Mouse (Mus musculus): Measurements from ENCODE around the gene Rab24. TPM values are rescaled to one million over a fixed set of nuclear protein-coding genes. Genes with fewer than 3 reads are reported as not detected.

The Rab24 gene
- polyA plus RNA-seq, 1 experiment from 2014 or later: 86.0 TPM

DNA sequence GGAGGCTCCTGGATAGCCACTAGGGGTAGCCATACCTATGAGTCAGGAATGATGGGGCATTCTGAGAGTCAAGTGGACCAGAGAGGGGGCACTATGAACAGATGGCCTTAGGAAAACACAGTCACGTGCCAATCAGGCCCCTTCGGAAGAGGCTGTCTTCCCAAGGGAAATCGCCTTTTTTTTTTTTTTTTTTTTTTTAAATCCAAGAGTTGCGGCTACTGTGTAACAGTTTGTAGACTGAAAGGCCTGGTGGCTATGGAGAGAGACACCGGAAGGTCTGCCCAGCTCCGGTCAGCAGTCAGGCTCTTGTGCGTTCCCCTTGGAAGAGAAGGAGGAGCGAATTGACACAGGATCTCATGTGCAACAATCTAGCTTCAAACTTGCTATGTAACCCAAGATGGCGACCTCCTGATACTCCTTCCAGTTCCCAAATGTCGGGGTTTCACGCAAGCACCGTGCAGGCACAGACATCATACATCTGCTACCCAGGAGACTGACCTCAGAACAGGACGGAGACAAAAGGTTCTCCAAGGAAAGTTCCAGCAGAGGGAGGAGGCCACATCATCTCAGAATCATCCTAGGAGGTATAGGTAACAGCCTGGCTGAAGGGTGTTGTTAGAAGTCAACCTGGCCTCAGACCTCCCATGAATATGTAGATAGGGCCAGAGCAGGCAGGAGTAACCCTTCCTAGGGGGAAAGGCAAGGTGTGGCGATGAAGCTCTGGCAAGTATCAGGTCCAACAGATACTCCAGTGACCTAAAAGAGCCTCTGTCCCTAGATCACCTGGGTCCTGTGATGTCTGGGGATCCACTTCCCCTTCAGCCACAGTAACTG lies 9.0 kb upstream of the Rab24 start:
- Histone ChIP-seq H3K4me1 (replicated peaks; ENCODE audit: control insufficient read depth, insufficient read depth, low read length) (peaks cover 24% of the 10 kb centered on the region), H3K9me3 (ENCODE audit: control insufficient read depth, low read length) (no peaks in the 10 kb centered on the region), H3K27ac (ENCODE audit: low read depth) (peak overlapping the region; percentile 90), H3K36me3 (ENCODE audit: control insufficient read depth, insufficient read depth, low read length) (peaks cover 6% of the 10 kb centered on the region), H3K27me3 (replicated peaks; ENCODE audit: control insufficient read depth, insufficient read depth, low read length) (no peaks in the 10 kb centered on the region), H3K4me3 (ENCODE audit: low read depth, low read length) (peak overlapping the region; percentile 69), H3K4me2 (ENCODE audit: low read length) (peak overlapping the region; percentile 63), H3K9ac (ENCODE audit: low read length) (peak overlapping the region; percentile 64)
- ATAC-seq (replicated peaks; ENCODE audit: low FRiP score, low TSS enrichment, low read depth): no peak; the same call in 1 of the 2 replicates
- 46% methylated on average over 14 of the region's 14 CpGs for WGBS
- no peak for DNase-seq (ENCODE audit: low spot score)

DNA sequence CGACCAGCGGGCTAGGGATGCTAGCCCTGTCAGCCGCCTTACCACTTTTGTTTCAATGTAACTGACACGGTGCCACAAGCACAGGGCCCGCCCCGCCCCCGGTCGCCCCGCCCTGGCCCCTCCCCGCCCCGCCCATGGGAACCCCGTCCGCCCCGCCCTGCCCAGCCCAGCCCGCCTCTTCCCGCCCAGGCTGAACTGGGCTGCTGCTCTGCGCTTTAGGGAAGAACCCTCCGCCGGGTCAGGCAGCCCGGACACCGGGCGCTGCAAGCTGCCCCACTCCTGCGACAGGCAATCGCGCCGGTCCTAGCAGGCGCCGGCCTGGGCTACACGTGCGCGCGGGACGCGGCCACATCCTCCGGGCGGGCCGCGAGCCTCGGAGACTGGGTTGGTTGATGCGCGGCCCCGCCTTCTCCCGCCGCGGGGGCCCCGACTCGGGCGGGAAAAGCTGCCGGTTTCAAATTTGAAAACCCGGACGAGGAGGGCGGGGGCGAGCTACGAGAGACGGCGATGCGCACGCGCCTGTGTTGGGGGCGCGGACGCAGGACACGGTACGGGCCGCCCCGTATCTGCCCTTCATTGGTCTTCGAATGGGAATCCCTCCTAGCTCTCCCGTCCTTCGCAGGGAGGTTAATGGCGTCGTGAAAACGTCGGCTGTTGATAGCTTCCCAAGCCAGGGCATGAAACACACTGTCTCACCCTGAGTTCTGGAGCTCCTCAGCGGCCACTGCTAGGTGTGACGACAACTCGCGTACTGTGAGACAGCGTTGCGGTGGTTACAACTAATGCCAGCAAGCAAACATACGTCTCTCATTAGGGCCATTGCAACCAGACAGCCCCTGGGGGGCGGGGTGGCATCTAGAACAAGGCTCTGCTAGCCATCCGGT lies 8.2 kb upstream of the Rab24 start, which contains the start of gene Mxd3:
Mxd3 (minus strand) TSS at position 141 of the 884 bp plus-strand sequence.
- Histone ChIP-seq H3K4me2 (ENCODE audit: low read length) (peak within 1 kb of the TSS; percentile 63), H3K36me3 (ENCODE audit: control insufficient read depth, insufficient read depth, low read length) (peaks cover 15% of the 10 kb centered on the region), H3K4me3 (ENCODE audit: low read depth, low read length) (peak within 1 kb of the TSS; percentile 69), H3K4me1 (replicated peaks; ENCODE audit: control insufficient read depth, insufficient read depth, low read length) (peaks cover 24% of the 10 kb centered on the region), H3K9me3 (ENCODE audit: control insufficient read depth, low read length) (no peaks in the 10 kb centered on the region), H3K9ac (ENCODE audit: low read length) (peak within 1 kb of the TSS; percentile 64), H3K27me3 (replicated peaks; ENCODE audit: control insufficient read depth, insufficient read depth, low read length) (no peaks in the 10 kb centered on the region), H3K27ac (ENCODE audit: low read depth) (peak within 1 kb of the TSS; percentile 90)
- peak; percentile 97 for DNase-seq (ENCODE audit: low spot score)
- WGBS: under 1% methylated on average over 82 of the region's 82 CpGs
- peak; percentile 85 for ATAC-seq (replicated peaks; ENCODE audit: low FRiP score, low TSS enrichment, low read depth)

DNA sequence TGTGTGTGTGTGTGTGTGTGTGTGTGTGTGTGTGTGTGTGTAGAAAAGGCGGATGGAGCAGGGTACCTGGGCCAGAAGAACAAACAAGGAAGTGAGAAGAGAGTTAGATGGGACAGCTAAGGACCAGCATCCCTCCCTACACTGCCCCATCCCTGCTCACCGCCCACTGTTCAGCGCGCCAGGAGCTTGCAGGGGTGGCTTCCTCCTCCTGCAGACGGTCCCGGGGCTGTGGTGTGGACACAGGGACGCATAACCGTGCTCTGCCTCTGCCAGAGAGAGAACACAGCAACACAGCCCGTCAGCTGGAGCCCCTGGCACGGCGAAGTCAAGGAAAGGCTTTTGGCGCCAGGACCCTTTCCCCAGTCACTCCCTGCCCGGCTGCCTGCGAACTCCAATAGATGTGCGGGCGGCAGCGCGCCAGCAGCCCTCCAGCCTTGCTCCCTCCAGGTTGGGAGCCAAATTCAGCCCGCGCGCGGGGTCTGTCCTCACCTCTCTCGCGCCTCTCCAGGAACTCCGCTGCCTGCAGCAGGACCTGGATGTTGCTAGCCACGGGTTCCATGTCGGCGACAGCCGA lies 7.5 kb upstream of the Rab24 start:
- Histone ChIP-seq H3K27me3 (replicated peaks; ENCODE audit: control insufficient read depth, insufficient read depth, low read length) (no peaks in the 10 kb centered on the region), H3K9me3 (ENCODE audit: control insufficient read depth, low read length) (no peaks in the 10 kb centered on the region), H3K9ac (ENCODE audit: low read length) (peak overlapping the region; percentile 64), H3K4me2 (ENCODE audit: low read length) (peak overlapping the region; percentile 63), H3K27ac (ENCODE audit: low read depth) (peak overlapping the region; percentile 90), H3K4me1 (replicated peaks; ENCODE audit: control insufficient read depth, insufficient read depth, low read length) (peaks cover 24% of the 10 kb centered on the region), H3K4me3 (ENCODE audit: low read depth, low read length) (peak overlapping the region; percentile 69), H3K36me3 (ENCODE audit: control insufficient read depth, insufficient read depth, low read length) (peaks cover 20% of the 10 kb centered on the region)
- ATAC-seq (replicated peaks; ENCODE audit: low FRiP score, low TSS enrichment, low read depth): peak; percentile 24
- 1% methylated on average over 29 of the region's 29 CpGs for WGBS
- no peak for DNase-seq (ENCODE audit: low spot score)

DNA sequence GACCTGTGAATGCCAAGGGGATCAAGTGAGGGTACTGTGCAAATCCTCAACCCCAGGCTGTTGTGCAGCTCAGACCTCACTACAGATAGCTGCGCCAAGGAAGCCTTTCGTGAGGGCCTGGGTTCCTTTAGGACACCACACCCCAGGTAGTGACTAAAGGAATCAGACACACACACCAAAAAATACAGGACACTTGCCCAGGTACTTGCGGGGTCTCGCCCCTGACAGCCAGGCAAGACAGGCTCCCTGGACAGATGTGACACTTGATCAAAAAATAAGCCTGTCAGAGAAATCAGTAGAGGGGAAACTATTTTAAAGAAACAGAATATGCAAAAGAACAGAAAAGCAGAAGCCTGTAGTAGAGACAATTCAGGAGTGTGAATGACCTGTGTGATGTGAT lies 6.9 kb upstream of the Rab24 start:
- Histone ChIP-seq H3K9ac (ENCODE audit: low read length) (peak overlapping the region; percentile 64), H3K27me3 (replicated peaks; ENCODE audit: control insufficient read depth, insufficient read depth, low read length) (no peaks in the 10 kb centered on the region), H3K4me2 (ENCODE audit: low read length) (peak overlapping the region; percentile 63), H3K4me1 (replicated peaks; ENCODE audit: control insufficient read depth, insufficient read depth, low read length) (peaks cover 27% of the 10 kb centered on the region), H3K36me3 (ENCODE audit: control insufficient read depth, insufficient read depth, low read length) (peaks cover 26% of the 10 kb centered on the region), H3K9me3 (ENCODE audit: control insufficient read depth, low read length) (no peaks in the 10 kb centered on the region), H3K4me3 (ENCODE audit: low read depth, low read length) (peak overlapping the region; percentile 69), H3K27ac (ENCODE audit: low read depth) (no peak overlapping the region)
- DNase-seq (ENCODE audit: low spot score) (no peak), ATAC-seq (replicated peaks; ENCODE audit: low FRiP score, low TSS enrichment, low read depth) (no peak)
- WGBS: 80% methylated on average over 4 of the region's 4 CpGs

DNA sequence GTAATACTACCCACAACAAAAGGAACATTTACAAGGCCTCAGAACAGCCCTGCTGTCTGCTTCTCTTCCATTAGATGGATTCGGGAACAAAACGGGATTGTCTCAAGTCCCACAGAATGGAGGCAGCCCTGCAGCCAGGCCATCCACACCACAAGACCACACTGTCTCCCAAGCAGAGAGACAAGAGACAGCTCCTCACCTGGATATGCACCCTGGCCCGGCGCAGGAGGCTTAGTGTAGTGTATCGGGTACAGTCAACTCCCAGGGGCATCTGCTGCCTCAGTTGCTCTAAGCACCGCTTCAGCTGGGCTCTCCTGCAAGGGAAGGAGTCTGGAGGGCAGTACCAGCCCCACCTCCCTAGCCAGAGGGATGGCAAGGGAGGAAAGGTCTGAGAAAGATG lies 6.4 kb upstream of the Rab24 start:
- Histone ChIP-seq H3K4me2 (ENCODE audit: low read length) (peak overlapping the region; percentile 63), H3K27ac (ENCODE audit: low read depth) (no peak overlapping the region), H3K4me3 (ENCODE audit: low read depth, low read length) (peak overlapping the region; percentile 69; the same call in 1 of the 2 replicates), H3K27me3 (replicated peaks; ENCODE audit: control insufficient read depth, insufficient read depth, low read length) (no peaks in the 10 kb centered on the region), H3K9me3 (ENCODE audit: control insufficient read depth, low read length) (no peaks in the 10 kb centered on the region), H3K9ac (ENCODE audit: low read length) (no peak overlapping the region), H3K4me1 (replicated peaks; ENCODE audit: control insufficient read depth, insufficient read depth, low read length) (peaks cover 31% of the 10 kb centered on the region), H3K36me3 (ENCODE audit: control insufficient read depth, insufficient read depth, low read length) (peaks cover 30% of the 10 kb centered on the region)
- 82% methylated on average over 6 of the region's 6 CpGs for WGBS
- no peak for DNase-seq (ENCODE audit: low spot score)
- ATAC-seq (replicated peaks; ENCODE audit: low FRiP score, low TSS enrichment, low read depth): no peak

DNA sequence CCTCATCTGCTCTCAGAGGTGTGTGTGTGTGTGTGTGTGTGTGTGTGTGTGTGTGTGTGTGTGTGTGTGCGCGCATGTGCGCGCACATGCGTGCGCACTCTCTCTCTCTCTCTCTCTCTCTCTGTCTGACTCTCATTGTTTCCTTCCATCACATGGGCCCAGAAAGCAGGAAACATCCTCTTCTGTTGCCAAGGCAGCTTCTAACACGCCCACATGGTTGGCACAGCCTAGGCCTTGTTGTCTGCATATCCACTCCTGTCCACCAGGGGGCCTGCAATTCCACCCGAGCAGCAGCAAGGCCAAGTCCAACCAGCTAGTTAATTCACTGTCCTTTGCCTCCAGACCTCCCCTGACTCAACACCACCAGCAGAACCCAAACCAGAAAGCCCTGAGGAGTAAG lies 5.9 kb upstream of the Rab24 start:
- peak overlapping the region; percentile 63 for H3K4me2 ChIP-seq (ENCODE audit: low read length)
- no peak overlapping the region for H3K27ac ChIP-seq (ENCODE audit: low read depth)
- peaks cover 32% of the 10 kb centered on the region for H3K36me3 ChIP-seq (ENCODE audit: control insufficient read depth, insufficient read depth, low read length)
- DNase-seq (ENCODE audit: low spot score): peak; percentile 85
- H3K9me3 ChIP-seq (ENCODE audit: control insufficient read depth, low read length): no peaks in the 10 kb centered on the region
- no peak overlapping the region for H3K4me3 ChIP-seq (ENCODE audit: low read depth, low read length)
- no peaks in the 10 kb centered on the region for H3K27me3 ChIP-seq (replicated peaks; ENCODE audit: control insufficient read depth, insufficient read depth, low read length)
- WGBS: 49% methylated on average over 8 of the region's 8 CpGs
- H3K9ac ChIP-seq (ENCODE audit: low read length): no peak overlapping the region
- no peak for ATAC-seq (replicated peaks; ENCODE audit: low FRiP score, low TSS enrichment, low read depth)
- peaks cover 37% of the 10 kb centered on the region for H3K4me1 ChIP-seq (replicated peaks; ENCODE audit: control insufficient read depth, insufficient read depth, low read length)

DNA sequence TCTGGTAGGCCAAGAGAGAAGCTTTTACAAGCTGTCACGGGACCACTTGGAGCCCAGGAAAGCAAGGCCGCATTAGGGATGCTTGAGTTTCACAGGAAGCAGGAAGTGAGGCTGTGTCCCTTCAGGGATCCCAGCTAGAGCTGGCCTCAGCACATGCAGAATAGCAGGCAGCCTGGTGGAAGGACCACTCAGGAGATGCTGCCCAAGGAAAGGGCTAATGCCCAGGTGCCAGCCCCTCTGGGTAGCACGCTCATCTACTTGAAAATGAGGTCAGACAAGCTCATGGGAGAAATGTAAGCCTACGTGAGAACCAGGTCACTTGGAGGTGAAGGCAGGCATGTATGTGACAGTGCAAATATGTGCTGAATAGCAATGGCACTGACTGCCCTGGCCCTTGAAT lies 5.4 kb upstream of the Rab24 start:
- ATAC-seq (replicated peaks; ENCODE audit: low FRiP score, low TSS enrichment, low read depth) (no peak), DNase-seq (ENCODE audit: low spot score) (no peak)
- Histone ChIP-seq H3K27me3 (replicated peaks; ENCODE audit: control insufficient read depth, insufficient read depth, low read length) (no peaks in the 10 kb centered on the region), H3K4me2 (ENCODE audit: low read length) (no peak overlapping the region), H3K9ac (ENCODE audit: low read length) (no peak overlapping the region), H3K4me3 (ENCODE audit: low read depth, low read length) (no peak overlapping the region), H3K4me1 (replicated peaks; ENCODE audit: control insufficient read depth, insufficient read depth, low read length) (peaks cover 38% of the 10 kb centered on the region), H3K27ac (ENCODE audit: low read depth) (no peak overlapping the region), H3K9me3 (ENCODE audit: control insufficient read depth, low read length) (no peaks in the 10 kb centered on the region), H3K36me3 (ENCODE audit: control insufficient read depth, insufficient read depth, low read length) (peaks cover 32% of the 10 kb centered on the region)
- 41% methylated on average over 4 of the region's 4 CpGs for WGBS

DNA sequence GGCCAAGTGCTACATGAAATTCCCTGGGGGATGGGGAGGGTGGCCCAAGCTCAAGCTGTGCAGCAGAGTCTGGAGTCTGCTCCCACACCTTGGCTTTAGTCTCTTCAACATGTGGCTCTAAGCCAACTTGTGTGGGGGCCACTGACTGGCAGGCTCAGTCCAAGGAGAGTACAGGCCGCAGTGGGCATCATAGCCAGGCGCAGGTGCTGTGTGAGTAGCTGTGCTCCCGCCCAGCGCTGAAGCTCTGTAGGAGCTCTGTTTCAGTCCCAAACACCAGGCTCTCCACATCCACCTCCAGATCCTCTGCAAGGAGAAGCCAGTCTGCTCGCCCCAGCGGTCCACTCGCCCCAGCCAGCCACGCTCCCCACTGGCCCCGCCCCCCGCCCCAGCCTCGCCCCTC lies 3.9 kb upstream of the Rab24 start:
- no peak overlapping the region for H3K4me3 ChIP-seq (ENCODE audit: low read depth, low read length)
- H3K27me3 ChIP-seq (replicated peaks; ENCODE audit: control insufficient read depth, insufficient read depth, low read length): no peaks in the 10 kb centered on the region
- DNase-seq (ENCODE audit: low spot score) (no peak), ATAC-seq (replicated peaks; ENCODE audit: low FRiP score, low TSS enrichment, low read depth) (no peak)
- no peak overlapping the region for H3K4me2 ChIP-seq (ENCODE audit: low read length)
- no peak overlapping the region for H3K27ac ChIP-seq (ENCODE audit: low read depth)
- 74% methylated on average over 11 of the region's 11 CpGs for WGBS
- peaks cover 39% of the 10 kb centered on the region for H3K4me1 ChIP-seq (replicated peaks; ENCODE audit: control insufficient read depth, insufficient read depth, low read length)
- H3K36me3 ChIP-seq (ENCODE audit: control insufficient read depth, insufficient read depth, low read length): peaks cover 32% of the 10 kb centered on the region
- no peaks in the 10 kb centered on the region for H3K9me3 ChIP-seq (ENCODE audit: control insufficient read depth, low read length)
- no peak overlapping the region for H3K9ac ChIP-seq (ENCODE audit: low read length)

Measured in intestine, embryonic 14.5 days (tissue).